Mouse (Mus musculus) hindbrain, embryonic 11.5 days (tissue): ENCODE data around the gene Opa3. TPM values are rescaled to one million over a fixed set of nuclear protein-coding genes. Genes with fewer than 3 reads are reported as not detected.

Source experiments
- ATAC-seq: fragments of 200-750 bp; cut with Nextera tagmentation; 2 replicates; pipeline ENCODE4 v1.8.0; 2017; ENCODE audit warnings: mild to moderate bottlenecking, moderate TSS enrichment, moderate library complexity; ENCODE audit not compliant: low FRiP score
- DNase-seq: peaks from one replicate; pipeline ENCODE4 v3.0.0-alpha.2; 2015; ENCODE audit warnings: low spot score
- H3K27ac ChIP-seq: fragments of 300-500 bp; sonication (generic); 2 replicates; pipeline ENCODE4 v1.5.1; 2014; ENCODE audit warnings: mild to moderate bottlenecking, low read depth, low read length
- H3K27me3 ChIP-seq: fragments of 300-500 bp; sonication (generic); 2 replicates; pipeline ENCODE4 v1.6.1; 2014; ENCODE audit warnings: mild to moderate bottlenecking, low read length, moderate library complexity, mixed read lengths; ENCODE audit not compliant: control insufficient read depth, insufficient read depth
- H3K36me3 ChIP-seq: fragments of 300-500 bp; sonication (generic); 2 replicates; pipeline ENCODE4 v1.6.1; 2014; ENCODE audit warnings: mild to moderate bottlenecking, low read length, moderate library complexity, mixed read lengths; ENCODE audit not compliant: control insufficient read depth, insufficient read depth
- H3K4me1 ChIP-seq: fragments of 300-500 bp; sonication (generic); replicated peaks from 2 replicates; pipeline ENCODE4 v1.6.1; 2014; ENCODE audit warnings: low read length, mixed read lengths; ENCODE audit not compliant: control insufficient read depth, insufficient read depth
- H3K4me2 ChIP-seq: fragments of 300-500 bp; sonication (generic); replicated peaks from 2 replicates; pipeline ENCODE4 v1.6.1; 2014; ENCODE audit warnings: mild to moderate bottlenecking, low read depth, low read length
- H3K4me3 ChIP-seq: fragments of 300-500 bp; sonication (generic); 2 replicates; pipeline ENCODE4 v1.5.1; 2014; ENCODE audit warnings: low read depth, low read length
- H3K9ac ChIP-seq: fragments of 300-500 bp; sonication (generic); 2 replicates; pipeline ENCODE4 v1.6.1; 2014; ENCODE audit warnings: low read depth, low read length
- H3K9me3 ChIP-seq: fragments of 300-500 bp; sonication (generic); 2 replicates; pipeline ENCODE4 v1.6.1; 2016; ENCODE audit warnings: low read length; ENCODE audit not compliant: control insufficient read depth
- WGBS: fragments of 180-500 bp; shearing (Covaris S2); extraction: QIAGEN DNeasy Blood & Tissue Kit; methylation state at CpG from one replicate; pipeline ENCODE4 v1.1.7; 2014; 5-methylcytosine and 5-hydroxymethylcytosine counted together
- polyA plus RNA-seq: library from polyadenylated mRNA; unstranded; fragments of >200 nt; fragmentation: Nextera tagmentation; extraction: Ambion mirVana; gene quantifications from 2 replicates; pipeline ENCODE4 v1.2.1, GENCODE M21; 2014

Gene Opa3
- polyA plus RNA-seq, 1 experiment from 2014 or later = 42.2 TPM

DNA sequence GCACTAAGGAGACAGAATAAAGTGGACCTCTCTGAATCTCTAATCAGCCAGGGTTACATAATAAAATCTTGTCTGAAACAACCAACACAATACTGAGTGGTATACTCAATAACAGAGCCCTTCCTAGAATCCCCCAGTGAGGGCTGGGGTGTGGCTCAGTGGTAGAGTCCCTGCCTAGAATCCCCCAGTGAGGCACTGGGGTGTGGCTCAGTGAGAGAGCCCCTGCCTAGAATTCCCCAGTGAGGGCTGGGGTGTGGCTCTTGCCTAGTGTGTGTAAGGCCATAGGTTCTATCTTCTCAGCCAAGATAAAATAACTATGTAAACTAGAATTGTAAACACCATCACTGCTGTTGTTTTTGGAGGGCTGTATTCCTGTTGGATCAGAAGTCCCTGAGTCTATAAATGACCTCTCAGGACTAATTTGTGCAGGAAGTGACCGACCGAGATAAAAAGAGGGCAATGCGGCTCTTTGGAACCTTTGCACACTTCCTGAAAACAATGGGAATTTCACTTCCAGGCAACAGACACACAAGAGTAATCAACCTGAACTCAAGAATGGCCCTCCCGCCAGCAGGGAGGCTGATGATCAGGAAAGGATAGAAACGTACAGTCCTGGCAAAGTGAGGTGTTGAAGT, 17.0 kb upstream of the Opa3 start:
- H3K4me3 ChIP-seq = no peak overlapping the region
- peaks cover 2% of the 10 kb centered on the region; the same call in 1 of the 2 replicates for H3K9me3 ChIP-seq
- H3K36me3 ChIP-seq = no peaks in the 10 kb centered on the region
- no peak for ATAC-seq
- no peaks in the 10 kb centered on the region; the same call in none of the 2 replicates for H3K27me3 ChIP-seq
- no peak for DNase-seq
- no peak overlapping the region for H3K27ac ChIP-seq
- H3K4me1 ChIP-seq = no peaks in the 10 kb centered on the region
- 69% methylated on average over 5 of the region's 5 CpGs for whole genome bisulfite sequencing
- no peak overlapping the region for H3K4me2 ChIP-seq
- H3K9ac ChIP-seq = no peak overlapping the region

DNA sequence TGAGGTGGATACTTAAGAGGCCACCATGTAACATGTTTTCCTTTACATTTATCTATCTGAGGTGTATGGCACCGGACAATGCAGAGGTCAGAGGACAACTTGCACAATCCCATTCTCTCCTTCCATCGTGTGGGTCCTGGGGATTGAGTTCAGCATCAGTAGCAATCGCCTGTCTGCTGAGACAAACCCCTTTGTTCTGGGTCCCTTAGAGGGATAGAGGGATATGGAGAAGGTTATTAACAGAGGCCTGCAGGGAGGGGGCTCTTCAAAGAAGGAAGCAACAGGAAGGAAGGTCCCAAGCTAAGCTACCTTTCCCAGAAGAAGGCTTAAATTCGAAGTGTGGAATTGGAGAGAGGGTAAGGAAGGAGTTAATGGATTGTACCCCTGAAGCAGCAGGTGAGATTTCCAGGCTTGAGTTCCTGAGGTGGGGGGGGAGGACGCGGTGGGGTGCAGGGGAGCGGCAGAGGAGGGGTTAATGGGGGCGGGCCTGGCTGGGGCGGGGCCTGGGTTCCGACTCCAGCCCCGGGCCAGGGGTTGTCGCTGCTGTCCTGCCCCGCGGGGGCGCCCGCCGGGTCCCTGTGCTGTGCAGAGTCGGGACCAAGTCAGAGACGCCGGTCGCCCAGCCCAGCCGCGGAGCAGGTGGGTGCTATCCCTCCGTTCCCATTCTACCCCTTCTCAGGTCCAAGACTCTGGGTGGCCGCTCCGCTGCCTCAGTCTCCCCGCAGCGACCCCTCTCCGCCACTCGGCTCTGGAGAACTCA, 16.0 kb upstream of the Opa3 start, which contains the start of gene Gpr4:
Gpr4 (plus strand) TSS at position 543 of the 760 bp plus-strand sequence.
- WGBS = 3% methylated on average over 25 of the region's 30 CpGs

DNA sequence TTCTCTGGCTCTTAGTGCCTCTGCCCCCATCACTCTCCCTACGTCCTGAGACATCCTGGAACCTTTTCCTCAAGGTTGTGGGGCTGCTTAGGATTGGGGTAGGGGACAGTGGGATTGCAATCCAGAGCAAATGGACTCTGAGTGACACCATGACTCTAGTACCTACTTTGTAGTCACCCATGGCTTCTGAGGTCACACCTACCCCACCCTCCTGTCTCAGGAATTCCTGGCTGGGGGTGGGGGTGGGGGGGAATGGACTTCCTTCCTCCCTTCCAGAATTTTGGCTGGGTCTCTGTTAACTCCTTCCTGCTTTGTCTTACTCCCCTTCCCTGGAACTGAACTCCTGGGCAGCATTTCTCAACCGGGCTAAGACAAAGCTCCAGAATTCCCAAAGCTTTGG, 14.7 kb upstream of the Opa3 start:
- no peaks in the 10 kb centered on the region for H3K4me1 ChIP-seq

More for the DNA sequence above, 16.0 kb upstream of the Opa3 start, which contains the start of gene Gpr4:
- Histone ChIP-seq H3K9ac (peak within 1 kb of the TSS; percentile 40; the same call in 1 of the 2 replicates), H3K4me1 (no peaks in the 10 kb centered on the region), H3K4me3 (peak within 1 kb of the TSS; percentile 36), H3K27ac (no peak within 1 kb of the TSS), H3K27me3 (no peaks in the 10 kb centered on the region; the same call in none of the 2 replicates), H3K36me3 (no peaks in the 10 kb centered on the region), H3K9me3 (peaks cover 2% of the 10 kb centered on the region; the same call in 1 of the 2 replicates), H3K4me2 (peak within 1 kb of the TSS; percentile 71)
- DNase-seq (peak; percentile 65), ATAC-seq (peak; percentile 67)

DNA sequence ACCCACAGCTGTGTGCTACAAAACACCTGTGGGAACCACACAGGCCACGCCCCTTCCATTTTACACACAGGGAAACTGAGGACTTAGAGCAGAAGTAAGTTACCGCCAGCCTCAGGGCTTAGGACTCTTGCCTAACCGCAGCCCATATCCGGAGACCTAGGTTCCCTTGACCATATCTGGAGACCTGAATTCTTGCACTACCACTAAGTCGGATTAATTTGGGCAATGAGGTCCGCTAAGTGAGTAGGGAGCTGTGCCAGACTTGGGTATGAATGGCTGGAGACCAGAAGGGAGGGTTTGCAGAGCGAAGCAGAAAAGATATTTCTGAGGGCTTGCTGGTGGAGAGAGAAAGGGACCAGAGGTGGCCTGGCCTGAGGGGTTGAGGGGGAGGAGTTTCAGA, 13.8 kb upstream of the Opa3 start:
- H3K4me1 ChIP-seq = no peaks in the 10 kb centered on the region
- 79% methylated on average over 7 of the region's 7 CpGs for WGBS
- H3K9me3 ChIP-seq = peaks cover 2% of the 10 kb centered on the region; the same call in 1 of the 2 replicates

More for the DNA sequence above, 14.7 kb upstream of the Opa3 start:
- no peak overlapping the region for H3K9ac ChIP-seq
- DNase-seq (no peak), ATAC-seq (no peak)
- no peak overlapping the region for H3K4me3 ChIP-seq
- no peaks in the 10 kb centered on the region for H3K36me3 ChIP-seq
- WGBS = 70% methylated on average over 2 of the region's 2 CpGs
- no peak overlapping the region for H3K4me2 ChIP-seq
- H3K27me3 ChIP-seq = no peaks in the 10 kb centered on the region; the same call in none of the 2 replicates
- H3K9me3 ChIP-seq = peaks cover 2% of the 10 kb centered on the region; the same call in 1 of the 2 replicates
- H3K27ac ChIP-seq = no peak overlapping the region

DNA sequence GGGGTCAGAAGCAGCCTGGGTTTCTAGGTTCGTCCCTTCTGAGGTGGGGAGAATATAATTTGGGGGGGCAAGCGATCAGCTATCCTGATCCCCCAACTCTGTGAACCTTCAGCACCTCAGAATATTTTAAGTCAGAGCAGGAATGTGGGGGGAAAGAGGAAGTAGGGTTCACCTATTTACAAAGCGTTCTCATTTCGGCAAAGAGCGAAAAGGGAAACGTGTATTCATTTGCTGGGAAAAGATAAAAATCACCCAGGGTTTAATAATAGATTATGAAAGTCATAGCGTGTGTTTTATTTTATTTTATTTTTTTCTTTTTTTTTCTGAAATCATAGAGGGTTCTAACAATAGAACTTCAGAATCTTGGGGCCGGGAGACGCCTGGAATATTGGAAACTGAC, 13.2 kb upstream of the Opa3 start:
- ATAC-seq = no peak
- Histone ChIP-seq H3K27me3 (no peaks in the 10 kb centered on the region; the same call in none of the 2 replicates), H3K4me1 (no peaks in the 10 kb centered on the region), H3K27ac (no peak overlapping the region), H3K4me2 (no peak overlapping the region), H3K36me3 (no peaks in the 10 kb centered on the region), H3K9ac (no peak overlapping the region), H3K9me3 (peaks cover 1% of the 10 kb centered on the region; the same call in 1 of the 2 replicates), H3K4me3 (no peak overlapping the region)
- 71% methylated on average over 9 of the region's 9 CpGs for WGBS
- no peak for DNase-seq

More for the DNA sequence above, 13.8 kb upstream of the Opa3 start:
- Histone ChIP-seq H3K9ac (no peak overlapping the region), H3K36me3 (no peaks in the 10 kb centered on the region), H3K27ac (no peak overlapping the region), H3K27me3 (no peaks in the 10 kb centered on the region; the same call in none of the 2 replicates), H3K4me3 (no peak overlapping the region), H3K4me2 (no peak overlapping the region)
- ATAC-seq (no peak), DNase-seq (no peak)

DNA sequence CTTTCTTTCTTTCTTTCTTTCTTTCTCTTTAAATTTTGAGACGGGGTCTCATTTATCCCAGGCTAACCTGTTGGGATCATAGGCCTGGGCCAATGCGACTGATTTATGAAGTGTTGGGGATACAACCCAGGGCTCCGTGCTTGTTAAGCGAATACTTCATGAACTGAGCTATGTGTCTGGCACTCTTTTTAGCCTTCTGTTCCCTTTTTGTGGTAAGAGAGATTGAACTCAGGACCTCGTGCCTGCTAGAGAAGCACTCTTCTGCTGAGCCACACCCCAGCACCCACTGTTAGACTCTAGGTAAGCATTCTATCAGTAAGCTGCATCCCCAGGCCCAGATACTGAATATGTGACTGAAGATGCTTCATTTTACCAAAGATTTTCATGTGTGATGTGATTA, 10.6 kb upstream of the Opa3 start:
- no peaks in the 10 kb centered on the region for H3K36me3 ChIP-seq
- no peaks in the 10 kb centered on the region; the same call in none of the 2 replicates for H3K27me3 ChIP-seq
- no peak overlapping the region for H3K9ac ChIP-seq
- H3K4me1 ChIP-seq = no peaks in the 10 kb centered on the region
- H3K4me2 ChIP-seq = no peak overlapping the region
- WGBS = 74% methylated on average over 5 of the region's 5 CpGs
- ATAC-seq = no peak
- H3K4me3 ChIP-seq = no peak overlapping the region
- no peaks in the 10 kb centered on the region for H3K9me3 ChIP-seq
- no peak overlapping the region for H3K27ac ChIP-seq
- no peak for DNase-seq

DNA sequence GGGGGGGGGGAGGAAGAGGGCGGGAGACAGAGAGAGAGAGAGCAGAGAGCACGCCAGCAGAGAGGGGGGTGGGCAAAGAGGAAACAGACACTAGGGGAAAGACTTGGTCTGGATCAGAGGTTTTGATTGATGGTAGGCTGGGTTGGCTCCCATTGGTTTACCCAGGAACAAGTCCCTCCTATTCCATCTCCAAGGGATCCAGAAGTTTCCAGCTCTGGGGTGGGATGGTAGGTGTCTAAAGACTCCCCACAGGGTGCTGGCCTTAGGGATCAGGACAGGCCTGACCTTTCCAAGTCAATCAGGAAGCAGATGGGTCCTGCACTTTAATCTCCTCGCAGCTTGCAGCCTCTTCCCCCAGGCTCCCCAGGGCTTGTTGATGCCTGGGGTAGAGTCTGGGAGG, 10.2 kb upstream of the Opa3 start:
- Histone ChIP-seq H3K27ac (no peak overlapping the region), H3K36me3 (no peaks in the 10 kb centered on the region), H3K4me1 (no peaks in the 10 kb centered on the region), H3K9ac (no peak overlapping the region), H3K4me2 (no peak overlapping the region), H3K4me3 (no peak overlapping the region), H3K9me3 (no peaks in the 10 kb centered on the region), H3K27me3 (no peaks in the 10 kb centered on the region; the same call in none of the 2 replicates)
- DNase-seq (no peak), ATAC-seq (no peak)
- WGBS = 16% methylated on average over 2 of the region's 3 CpGs

DNA sequence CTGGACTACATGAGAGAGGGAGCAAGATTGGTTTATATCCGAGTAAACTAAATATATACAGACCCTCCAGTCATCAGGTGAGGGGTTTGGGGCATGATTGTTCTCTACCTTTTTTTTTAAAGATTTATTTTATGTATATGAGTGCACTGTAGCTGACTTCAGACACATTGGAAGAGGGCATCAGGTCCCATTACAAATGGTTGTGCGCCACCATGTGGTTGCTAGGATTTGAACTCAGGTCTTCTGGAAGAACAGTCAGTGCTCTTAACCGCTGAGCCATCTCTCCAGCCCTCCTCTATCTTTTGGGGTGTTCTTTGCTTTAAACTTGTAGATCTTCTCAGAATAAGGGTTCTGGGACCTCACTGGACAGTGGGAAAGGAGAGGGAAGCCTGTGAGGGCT, 8.1 kb upstream of the Opa3 start:
- 60% methylated on average over 3 of the region's 3 CpGs for WGBS
- no peak overlapping the region for H3K4me2 ChIP-seq
- DNase-seq (no peak), ATAC-seq (no peak)
- no peaks in the 10 kb centered on the region for H3K36me3 ChIP-seq
- no peaks in the 10 kb centered on the region for H3K4me1 ChIP-seq
- no peak overlapping the region for H3K4me3 ChIP-seq
- H3K9ac ChIP-seq = no peak overlapping the region
- H3K27me3 ChIP-seq = no peaks in the 10 kb centered on the region
- no peak overlapping the region for H3K27ac ChIP-seq
- H3K9me3 ChIP-seq = no peaks in the 10 kb centered on the region
